Mouse (Mus musculus) liver, embryonic 15.5 days (tissue): ENCODE measurements around the gene Cfap126. TPM values are rescaled to one million over a fixed set of nuclear protein-coding genes. Genes with fewer than 3 reads are reported as not detected.
"Not testable (repeated sequence)": the region's sequence is repeated elsewhere in the genome, so short reads cannot be mapped to it uniquely, and the experiment has no call there.

Experiments used
- ATAC-seq: fragments of 200-750 bp; cut with Nextera tagmentation; 2 replicates; pipeline ENCODE4 v1.8.0; 2017; ENCODE audit warnings: moderate number of reproducible peaks, mild to moderate bottlenecking, moderate library complexity; ENCODE audit not compliant: insufficient read depth
- H3K27ac ChIP-seq: fragments of 300-500 bp; sonication (generic); replicated peaks from 2 replicates; pipeline ENCODE4 v1.5.1; 2015; ENCODE audit warnings: mild to moderate bottlenecking, inconsistent platforms
- H3K27me3 ChIP-seq: fragments of 300-500 bp; sonication (generic); 2 replicates; pipeline ENCODE4 v1.6.1; 2015; ENCODE audit warnings: mild to moderate bottlenecking, inconsistent platforms
- H3K36me3 ChIP-seq: fragments of 300-500 bp; sonication (generic); replicated peaks from 2 replicates; pipeline ENCODE4 v1.6.1; 2015; ENCODE audit warnings: moderate library complexity, mild to moderate bottlenecking, inconsistent platforms
- H3K4me1 ChIP-seq: fragments of 300-500 bp; sonication (generic); replicated peaks from 2 replicates; pipeline ENCODE4 v1.6.1; 2015; ENCODE audit warnings: inconsistent platforms
- H3K4me2 ChIP-seq: fragments of 300-500 bp; sonication (generic); 2 replicates; pipeline ENCODE4 v1.6.1; 2015; ENCODE audit warnings: moderate library complexity, mild to moderate bottlenecking, inconsistent platforms
- H3K4me3 ChIP-seq: fragments of 300-500 bp; sonication (generic); replicated peaks from 2 replicates; pipeline ENCODE4 v1.5.1; 2015; ENCODE audit warnings: mild to moderate bottlenecking, inconsistent platforms
- H3K9ac ChIP-seq: fragments of 300-500 bp; sonication (generic); 2 replicates; pipeline ENCODE4 v1.6.1; 2015; ENCODE audit warnings: moderate library complexity, mild to moderate bottlenecking, inconsistent platforms
- H3K9me3 ChIP-seq: fragments of 300-500 bp; sonication (generic); replicated peaks from 2 replicates; pipeline ENCODE4 v1.6.1; 2016; ENCODE audit warnings: inconsistent platforms
- WGBS: fragments of 180-500 bp; shearing (Covaris S2); methylation state at CpG from one replicate; pipeline ENCODE4 v1.1.7; 2015; ENCODE audit warnings: mixed read lengths; ENCODE audit not compliant: insufficient replicate concordance; 5-methylcytosine and 5-hydroxymethylcytosine counted together
- polyA plus RNA-seq: library from polyadenylated mRNA; unstranded; fragments of >200 nt; fragmentation: Nextera tagmentation; extraction: Ambion mirVana; gene quantifications from 2 replicates; pipeline ENCODE4 v1.2.1, GENCODE M21; 2015

Gene Cfap126
- 1.7 and 2.6 TPM in 2 replicates for polyA plus RNA-seq

DNA sequence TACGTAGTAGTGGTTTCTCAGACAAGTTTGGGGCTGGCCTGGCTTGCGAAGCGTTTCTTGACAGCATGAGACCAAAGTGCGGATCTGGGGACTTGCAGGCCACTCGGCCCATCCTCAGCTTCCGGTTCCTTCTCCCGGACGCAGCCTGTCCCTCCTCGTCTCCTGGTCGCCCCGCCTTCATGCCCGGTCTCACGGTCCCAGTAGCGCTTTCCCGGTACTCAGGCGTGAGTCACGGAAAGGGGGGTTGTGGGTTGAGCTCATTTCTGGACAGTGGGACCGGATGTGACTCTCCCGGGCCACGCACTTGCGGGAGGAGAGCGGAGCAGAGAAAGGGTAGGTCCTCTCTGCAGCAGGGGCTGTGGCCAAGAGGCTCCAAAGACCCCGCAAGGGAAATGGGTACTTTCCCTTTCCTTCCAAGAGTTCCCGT lies at the start of gene Cfap126:
TSS of gene Cfap126 (plus strand) at position 46 of the 427 bp plus-strand sequence.
- peaks cover 77% of the 10 kb centered on the region for H3K4me1 ChIP-seq
- H3K27ac ChIP-seq, result peak within 1 kb of the TSS; percentile 73
- H3K9ac ChIP-seq, result peak within 1 kb of the TSS; percentile 66
- WGBS, result 2% methylated on average over 24 of the region's 24 CpGs
- H3K4me2 ChIP-seq, result peak within 1 kb of the TSS; percentile 85
- peak; percentile 17; the same call in 1 of the 2 replicates for ATAC-seq
- no peaks in the 10 kb centered on the region for H3K9me3 ChIP-seq
- no peaks in the 10 kb centered on the region for H3K27me3 ChIP-seq
- H3K36me3 ChIP-seq, result no peaks in the 10 kb centered on the region
- peak within 1 kb of the TSS; percentile 64 for H3K4me3 ChIP-seq

DNA sequence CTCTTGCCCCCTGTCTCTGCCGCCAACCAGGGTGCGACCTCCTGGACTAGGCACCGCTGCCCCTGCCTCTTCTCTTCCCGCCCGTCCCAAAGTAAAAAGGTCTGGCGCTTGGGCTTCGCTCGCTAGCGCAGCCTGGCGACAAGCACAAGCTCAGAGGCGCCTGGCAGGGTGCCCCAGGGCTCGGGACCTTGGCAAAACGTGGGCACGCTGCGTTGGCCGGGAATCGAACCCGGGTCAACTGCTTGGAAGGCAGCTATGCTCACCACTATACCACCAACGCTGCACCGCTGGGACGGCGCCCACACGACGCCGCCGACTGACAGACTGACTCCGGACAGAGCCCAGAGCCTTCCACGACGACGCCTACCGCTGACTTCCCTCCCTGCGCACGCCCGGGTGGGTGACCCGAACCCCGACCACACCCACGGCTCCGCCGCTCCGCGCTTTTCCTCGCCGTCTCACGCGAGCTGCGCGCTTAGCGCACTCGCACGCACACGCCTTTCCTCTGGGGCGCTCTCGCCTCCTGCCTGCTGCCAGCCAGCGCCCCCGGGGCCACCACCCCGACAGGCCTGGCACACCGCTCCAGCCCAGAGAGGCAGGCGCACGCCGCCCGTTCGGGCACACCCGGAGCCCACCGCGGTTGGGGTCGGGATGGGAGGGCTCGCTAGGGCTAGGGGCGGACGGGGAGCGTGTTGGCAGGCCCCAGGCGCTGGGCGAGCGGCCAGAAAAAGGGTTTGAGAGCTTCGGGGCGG lies 49.1 kb upstream of the Cfap126 start, which contains the start of gene Fcgr3:
TSS of gene Fcgr3 (minus strand) at position 445 of the 752 bp plus-strand sequence.
- peak; percentile 69 for ATAC-seq
- 1% methylated on average over 46 of the region's 75 CpGs for WGBS
- not testable (repeated sequence) for H3K36me3 ChIP-seq, H3K9me3 ChIP-seq
- Histone ChIP-seq H3K27me3 (peaks cover 36% of the 10 kb centered on the region), H3K9ac (peak within 1 kb of the TSS; percentile 7), H3K27ac (peak within 1 kb of the TSS; percentile 2; the same call in 1 of the 2 replicates), H3K4me3 (peak within 1 kb of the TSS; percentile 47), H3K4me2 (peak within 1 kb of the TSS; percentile 63), H3K4me1 (peaks cover 20% of the 10 kb centered on the region)

DNA sequence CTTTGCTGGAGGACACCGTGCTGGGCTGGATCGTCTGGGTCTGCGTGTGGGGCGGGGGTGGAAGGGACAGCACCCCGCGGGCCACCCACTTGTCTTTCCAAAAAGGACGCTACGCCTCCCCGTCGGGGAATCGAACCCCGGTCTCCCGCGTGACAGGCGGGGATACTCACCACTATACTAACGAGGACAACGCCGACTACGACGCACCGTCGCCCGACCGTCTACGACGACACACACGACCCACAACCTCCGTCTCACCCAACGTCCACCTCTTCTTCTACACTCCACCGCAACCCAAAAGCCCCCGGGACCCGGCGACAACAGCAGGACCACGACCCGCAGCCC lies 48.5 kb upstream of the Cfap126 start:
- ATAC-seq, result peak; percentile 35
- Histone ChIP-seq H3K4me3 (peak overlapping the region; percentile 42), H3K27me3 (peaks cover 40% of the 10 kb centered on the region), H3K4me2 (peak overlapping the region; percentile 59), H3K4me1 (peaks cover 19% of the 10 kb centered on the region)
- under 1% methylated on average over 26 of the region's 35 CpGs for WGBS
- H3K27ac ChIP-seq, H3K36me3 ChIP-seq, H3K9me3 ChIP-seq, H3K9ac ChIP-seq: not testable (repeated sequence)

DNA sequence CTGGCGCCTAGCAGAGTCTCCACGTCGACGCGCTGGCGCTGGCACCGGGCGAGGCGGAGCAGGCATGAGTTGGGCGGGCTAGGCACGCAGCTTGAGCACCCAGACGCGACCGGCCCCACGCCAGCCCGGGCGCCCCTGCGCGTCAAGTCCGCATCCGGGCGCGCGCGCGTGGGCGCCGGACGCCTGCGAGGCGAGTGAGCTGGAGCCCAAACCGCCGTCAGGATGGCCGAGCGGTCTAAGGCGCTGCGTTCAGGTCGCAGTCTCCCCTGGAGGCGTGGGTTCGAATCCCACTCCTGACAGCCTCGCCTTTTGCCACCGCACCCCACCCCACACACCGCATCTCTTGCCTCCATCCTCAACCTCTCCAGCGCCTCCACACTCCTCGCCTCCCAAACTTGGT lies 48.0 kb upstream of the Cfap126 start:
- Histone ChIP-seq H3K4me1 (peaks cover 14% of the 10 kb centered on the region), H3K4me3 (peak overlapping the region; percentile 36), H3K4me2 (peak overlapping the region; percentile 58), H3K27me3 (peaks cover 45% of the 10 kb centered on the region)
- not testable (repeated sequence) for H3K27ac ChIP-seq, H3K9ac ChIP-seq, H3K36me3 ChIP-seq, H3K9me3 ChIP-seq
- 6% methylated on average over 31 of the region's 45 CpGs for WGBS
- ATAC-seq, result 0 out of 2 replicates have a peak, but pooled peaks have one; percentile 0

DNA sequence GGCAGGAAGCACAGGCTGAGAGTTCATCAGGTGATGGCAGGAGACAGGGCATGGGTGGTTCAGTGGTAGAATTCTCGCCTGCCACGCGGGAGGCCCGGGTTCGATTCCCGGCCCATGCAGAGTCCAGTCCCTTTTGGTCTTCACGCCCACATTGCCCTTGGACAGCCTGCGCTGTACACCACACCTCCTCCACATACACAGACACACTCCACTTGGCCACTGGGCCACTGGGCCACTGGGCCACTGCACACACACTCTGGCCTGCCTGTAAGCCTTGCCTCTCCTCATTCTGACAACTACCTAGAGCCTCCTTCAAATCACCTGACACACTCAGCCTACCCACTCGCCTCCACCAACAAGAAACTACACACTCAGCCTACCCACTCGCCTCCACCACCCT lies 47.1 kb upstream of the Cfap126 start:
- H3K36me3 ChIP-seq, H3K9me3 ChIP-seq, H3K4me3 ChIP-seq, H3K27ac ChIP-seq, H3K9ac ChIP-seq, H3K4me2 ChIP-seq: not testable (repeated sequence)
- Histone ChIP-seq H3K27me3 (peaks cover 52% of the 10 kb centered on the region), H3K4me1 (peaks cover 13% of the 10 kb centered on the region)
- 28% methylated on average over 5 of the region's 10 CpGs for WGBS
- peak; percentile 65 for ATAC-seq

DNA sequence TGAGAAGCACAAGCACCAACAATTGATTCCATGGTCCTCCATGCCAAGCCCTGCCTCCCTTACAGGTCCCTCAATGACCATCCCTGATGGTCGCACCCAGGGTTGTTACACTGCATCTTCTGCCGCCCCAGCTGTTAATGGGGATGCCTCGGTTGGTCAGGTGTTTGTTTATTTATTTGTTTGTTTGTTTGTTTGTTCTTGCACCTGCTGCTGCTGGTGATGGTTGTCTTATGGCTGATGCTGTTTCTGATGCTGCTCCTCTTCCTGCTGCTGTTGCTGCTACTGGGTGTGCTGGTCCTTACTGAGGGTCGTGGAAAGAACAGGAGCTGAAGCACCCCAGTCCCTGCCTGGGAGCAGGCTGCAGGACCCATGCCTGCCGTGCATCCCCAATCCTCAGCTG lies 45.8 kb upstream of the Cfap126 start:
- peaks cover 52% of the 10 kb centered on the region for H3K27me3 ChIP-seq
- ATAC-seq, result not testable (repeated sequence)

DNA sequence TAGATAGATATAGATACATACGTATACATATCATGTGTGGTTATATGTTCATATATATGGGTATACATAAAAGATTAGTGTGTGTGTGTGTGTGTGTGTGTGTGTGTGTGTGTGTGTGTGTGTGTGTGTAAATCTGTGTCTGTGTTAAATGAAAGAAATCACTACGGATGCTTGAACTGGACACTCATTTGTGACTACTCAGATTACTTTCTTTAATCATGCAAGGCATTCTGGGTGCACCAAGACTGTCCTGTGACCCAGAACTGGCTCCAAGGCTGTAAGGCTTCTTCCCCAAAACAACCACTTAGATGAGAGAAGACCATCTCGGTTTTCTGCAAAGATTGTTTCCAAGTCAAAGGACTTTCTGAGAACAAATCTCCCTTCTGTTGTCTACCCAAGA lies 44.2 kb upstream of the Cfap126 start:
- H3K9me3 ChIP-seq, H3K9ac ChIP-seq, H3K4me2 ChIP-seq, H3K4me3 ChIP-seq, ATAC-seq, H3K4me1 ChIP-seq, H3K27ac ChIP-seq, H3K36me3 ChIP-seq: not testable (repeated sequence)
- H3K27me3 ChIP-seq, result peaks cover 48% of the 10 kb centered on the region
- WGBS, result 56% methylated on average over 3 of the region's 3 CpGs

More for the DNA sequence above, 45.8 kb upstream of the Cfap126 start:
- not testable (repeated sequence) for H3K9ac ChIP-seq, H3K4me2 ChIP-seq, H3K4me3 ChIP-seq, H3K36me3 ChIP-seq, H3K9me3 ChIP-seq, H3K27ac ChIP-seq
- 22% methylated on average over 5 of the region's 5 CpGs for WGBS
- H3K4me1 ChIP-seq, result peaks cover 13% of the 10 kb centered on the region

DNA sequence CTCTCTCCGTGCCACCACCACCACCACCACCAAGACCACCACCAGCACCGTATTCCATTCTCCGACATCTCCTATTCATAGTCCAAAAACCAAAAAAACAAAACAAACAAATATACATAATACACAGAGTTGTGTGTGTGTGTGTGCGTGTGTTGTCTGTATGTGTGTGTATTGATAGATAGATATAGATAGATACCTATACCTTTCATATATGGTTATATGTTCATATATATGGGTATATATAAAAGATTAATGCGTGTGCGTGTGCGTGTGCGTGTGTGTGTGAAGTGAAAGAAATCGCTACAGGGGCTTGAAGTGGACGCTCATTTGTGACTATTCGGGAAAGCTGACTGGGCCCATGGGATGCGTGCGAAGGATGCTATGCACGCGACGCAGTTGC lies 42.8 kb upstream of the Cfap126 start:
- not testable (repeated sequence) for H3K9me3 ChIP-seq, H3K9ac ChIP-seq, H3K4me3 ChIP-seq, H3K4me1 ChIP-seq, H3K36me3 ChIP-seq, H3K27ac ChIP-seq, ATAC-seq, H3K4me2 ChIP-seq
- WGBS, result 20% methylated on average over 16 of the region's 16 CpGs
- H3K27me3 ChIP-seq, result peaks cover 40% of the 10 kb centered on the region

DNA sequence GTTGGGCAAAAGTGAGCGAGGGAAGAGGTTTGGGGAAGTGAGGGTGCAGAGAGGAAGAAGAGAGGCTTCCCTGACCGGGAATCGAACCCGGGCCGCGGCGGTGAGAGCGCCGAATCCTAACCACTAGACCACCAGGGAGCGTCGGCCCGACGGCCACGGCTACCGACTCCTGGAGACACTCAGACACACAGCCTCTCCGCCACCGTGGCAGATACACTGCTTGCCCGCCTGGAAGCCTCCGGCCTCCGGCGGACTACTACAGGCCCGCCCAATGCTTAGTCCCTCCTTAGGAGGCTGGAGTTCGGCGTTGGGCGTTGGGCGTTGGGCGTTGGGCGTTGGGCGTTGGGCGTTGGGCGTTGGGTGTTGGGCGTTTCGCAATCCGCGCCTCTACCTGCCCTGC lies 42.0 kb upstream of the Cfap126 start:
- H3K36me3 ChIP-seq, H3K27ac ChIP-seq, H3K4me3 ChIP-seq, H3K9me3 ChIP-seq, H3K4me2 ChIP-seq, H3K4me1 ChIP-seq, H3K9ac ChIP-seq: not testable (repeated sequence)
- H3K27me3 ChIP-seq, result peaks cover 39% of the 10 kb centered on the region
- WGBS, result 0% methylated on average over 1 of the region's 35 CpGs
- ATAC-seq, result peak; percentile 70

DNA sequence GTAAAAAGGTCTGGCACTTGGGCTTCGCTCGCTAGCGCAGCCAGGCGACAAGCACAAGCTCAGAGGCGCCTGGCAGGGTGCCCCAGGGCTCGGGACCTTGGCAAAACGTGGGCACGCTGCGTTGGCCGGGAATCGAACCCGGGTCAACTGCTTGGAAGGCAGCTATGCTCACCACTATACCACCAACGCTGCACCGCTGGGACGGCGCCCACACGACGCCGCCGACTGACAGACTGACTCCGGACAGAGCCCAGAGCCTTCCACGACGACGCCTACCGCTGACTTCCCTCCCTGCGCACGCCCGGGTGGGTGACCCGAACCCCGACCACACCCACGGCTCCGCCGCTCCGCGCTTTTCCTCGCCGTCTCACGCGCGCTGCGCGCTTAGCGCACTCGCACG lies 41.5 kb upstream of the Cfap126 start:
- H3K9me3 ChIP-seq, H3K36me3 ChIP-seq, H3K27ac ChIP-seq, H3K9ac ChIP-seq, H3K4me3 ChIP-seq, H3K4me2 ChIP-seq, H3K4me1 ChIP-seq: not testable (repeated sequence)
- peaks cover 43% of the 10 kb centered on the region for H3K27me3 ChIP-seq
- no CpG with 5 or more reads among the region's 45 CpGs for WGBS
- peak; percentile 65 for ATAC-seq

DNA sequence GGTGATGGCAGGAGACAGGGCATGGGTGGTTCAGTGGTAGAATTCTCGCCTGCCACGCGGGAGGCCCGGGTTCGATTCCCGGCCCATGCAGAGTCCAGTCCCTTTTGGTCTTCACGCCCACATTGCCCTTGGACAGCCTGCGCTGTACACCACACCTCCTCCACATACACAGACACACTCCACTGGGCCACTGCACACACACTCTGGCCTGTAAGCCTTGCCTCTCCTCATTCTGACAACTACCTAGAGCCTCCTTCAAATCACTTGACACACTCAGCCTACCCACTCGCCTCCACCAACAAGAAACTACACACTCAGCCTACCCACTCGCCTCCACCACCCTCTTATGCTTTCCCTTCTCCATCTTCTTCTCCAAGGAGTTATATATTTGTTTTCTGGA lies 39.4 kb upstream of the Cfap126 start:
- not testable (repeated sequence) for H3K4me1 ChIP-seq

DNA sequence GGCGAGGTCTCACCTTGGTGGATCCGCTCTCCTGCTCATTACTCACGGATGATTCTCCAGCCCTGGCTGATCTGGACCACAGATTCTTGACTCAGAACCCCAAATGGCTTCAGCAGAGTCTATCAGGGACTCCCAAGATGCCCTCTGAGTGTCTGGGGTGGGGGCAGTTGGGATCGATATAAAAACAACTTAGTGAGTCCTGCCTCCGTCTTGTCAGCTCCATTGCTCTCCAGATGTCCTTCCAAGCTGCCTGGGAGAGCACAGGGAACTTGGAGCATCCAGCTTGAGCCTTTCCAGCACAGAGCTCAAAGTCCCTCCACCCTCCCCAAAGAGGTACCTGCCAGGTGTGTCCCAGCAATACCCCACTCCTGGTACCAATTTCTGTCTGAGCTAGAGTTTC lies 37.5 kb upstream of the Cfap126 start:
- H3K27me3 ChIP-seq, result peaks cover 39% of the 10 kb centered on the region
- H3K9me3 ChIP-seq, H3K4me3 ChIP-seq, H3K27ac ChIP-seq, H3K9ac ChIP-seq, H3K36me3 ChIP-seq, H3K4me1 ChIP-seq, ATAC-seq, H3K4me2 ChIP-seq: not testable (repeated sequence)
- 68% methylated on average over 5 of the region's 5 CpGs for WGBS

More for the DNA sequence above, 39.4 kb upstream of the Cfap126 start:
- not testable (repeated sequence) for H3K9ac ChIP-seq, H3K27ac ChIP-seq, H3K9me3 ChIP-seq, H3K4me2 ChIP-seq, H3K4me3 ChIP-seq, H3K36me3 ChIP-seq
- H3K27me3 ChIP-seq, result peaks cover 56% of the 10 kb centered on the region
- ATAC-seq, result peak; percentile 61
- 7% methylated on average over 8 of the region's 10 CpGs for WGBS
